Mouse (Mus musculus): ENCODE data around the gene Chuk. TPM values are rescaled to one million over a fixed set of nuclear protein-coding genes. Genes with fewer than 3 reads are reported as not detected.

The Chuk gene
- total RNA-seq (2014; rRNA removed) (58.9 and 72.8 TPM in 2 replicates), polyA plus RNA-seq (2015; fragmentation: Nextera tagmentation; extraction: Ambion mirVana) (16.1 and 25.2 TPM in 2 replicates)

DNA sequence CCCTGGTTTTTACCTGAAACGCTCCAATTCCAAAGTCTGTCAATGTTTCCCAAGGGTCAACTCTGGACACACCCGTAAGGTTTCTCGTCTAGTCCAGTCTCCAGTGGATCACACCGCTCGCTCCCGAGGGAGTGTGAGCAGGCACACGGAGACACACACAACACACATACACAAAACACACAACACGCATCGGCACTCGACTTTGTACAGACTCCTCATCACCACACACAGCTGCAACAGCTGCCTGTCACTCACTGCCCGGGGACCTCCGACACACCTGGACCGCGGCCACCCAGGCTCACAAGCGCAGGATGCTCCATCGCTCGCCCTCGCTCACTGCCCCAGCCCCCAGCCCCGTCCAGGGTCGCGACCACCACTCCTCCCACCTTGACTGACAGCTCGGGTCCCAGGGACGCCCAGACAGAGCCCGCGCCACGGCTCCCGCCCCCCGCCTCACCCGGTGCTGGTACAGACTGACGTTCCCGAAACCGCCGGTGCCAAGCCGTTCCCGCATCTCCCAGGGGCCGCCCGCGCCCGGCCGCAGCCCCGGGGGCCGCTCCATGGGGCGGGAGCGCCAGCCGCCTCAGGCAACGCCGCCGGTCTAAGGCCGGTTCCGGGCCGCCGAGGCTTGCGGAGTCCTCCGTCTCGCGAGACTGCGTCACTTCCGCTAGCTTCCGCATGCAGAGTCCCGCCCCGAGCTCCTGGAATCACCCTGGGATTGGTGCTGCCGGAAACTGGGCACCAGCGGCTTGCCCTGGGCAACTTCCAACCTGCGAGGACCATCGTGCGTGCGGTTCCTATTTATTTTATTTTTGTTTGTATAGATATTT lies at the start of gene Chuk:
Gene Chuk (minus strand): TSS at position 650 of the 830 bp plus-strand sequence.
- H3K9me3 ChIP-seq (ENCODE audit: low read length): no peaks in the 10 kb centered on the region
- H3K27me3 ChIP-seq (ENCODE audit: insufficient read depth, low read length): no peaks in the 10 kb centered on the region
- peak within 1 kb of the TSS; percentile 95 for H3K9ac ChIP-seq
- WGBS: under 1% methylated on average over 67 of the region's 67 CpGs
- H3K36me3 ChIP-seq (ENCODE audit: insufficient read depth): peaks cover 20% of the 10 kb centered on the region
- peak within 1 kb of the TSS; percentile 96 for H3K4me3 ChIP-seq (ENCODE audit: low read depth, low read length)
- H3K4me1 ChIP-seq (ENCODE audit: insufficient read depth): peaks cover 13% of the 10 kb centered on the region
- peak within 1 kb of the TSS; percentile 72 for H3K27ac ChIP-seq (ENCODE audit: low read depth, low read length)
- no peak for TF ChIP-seq CTCF (IDR thresholded peaks at IDR 0.05; ENCODE audit: low read depth)
- DNase-seq (peak; percentile 97), ATAC-seq (peak; percentile 99)
- H3K4me2 ChIP-seq (ENCODE audit: low read depth): peak within 1 kb of the TSS; percentile 84

DNA sequence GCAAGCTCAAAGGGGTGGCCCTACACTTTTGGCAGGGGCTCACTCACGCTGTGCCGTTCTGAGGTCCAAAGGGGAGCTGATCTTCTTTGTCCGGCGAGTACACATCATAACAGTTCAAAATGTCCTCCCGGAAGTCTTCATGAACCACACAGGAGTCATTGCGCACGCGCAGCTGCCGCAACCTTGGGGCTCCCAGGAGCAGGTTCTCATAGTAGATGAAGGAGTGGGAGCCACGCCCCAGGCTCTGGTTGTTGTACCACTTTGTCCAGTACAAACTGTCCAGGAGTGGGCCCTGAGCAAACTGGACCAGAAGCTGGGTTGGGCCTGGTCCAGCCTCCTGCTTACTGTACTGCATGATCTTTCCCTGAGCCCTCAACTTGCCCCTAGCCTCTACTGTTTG lies 49.7 kb upstream of the Chuk start:
- Histone ChIP-seq H3K4me1 (ENCODE audit: insufficient read depth) (no peaks in the 10 kb centered on the region), H3K9ac (no peak overlapping the region), H3K27me3 (ENCODE audit: insufficient read depth, low read length) (no peaks in the 10 kb centered on the region; the same call in 1 of the 2 replicates), H3K36me3 (ENCODE audit: insufficient read depth) (no peaks in the 10 kb centered on the region), H3K4me3 (ENCODE audit: low read depth, low read length) (no peak overlapping the region), H3K9me3 (ENCODE audit: low read length) (no peaks in the 10 kb centered on the region), H3K4me2 (ENCODE audit: low read depth) (no peak overlapping the region), H3K27ac (ENCODE audit: low read depth, low read length) (no peak overlapping the region)
- no peak for DNase-seq
- WGBS: 92% methylated on average over 10 of the region's 10 CpGs
- no peak for TF ChIP-seq CTCF (IDR thresholded peaks at IDR 0.05; ENCODE audit: low read depth)
- ATAC-seq: no peak

DNA sequence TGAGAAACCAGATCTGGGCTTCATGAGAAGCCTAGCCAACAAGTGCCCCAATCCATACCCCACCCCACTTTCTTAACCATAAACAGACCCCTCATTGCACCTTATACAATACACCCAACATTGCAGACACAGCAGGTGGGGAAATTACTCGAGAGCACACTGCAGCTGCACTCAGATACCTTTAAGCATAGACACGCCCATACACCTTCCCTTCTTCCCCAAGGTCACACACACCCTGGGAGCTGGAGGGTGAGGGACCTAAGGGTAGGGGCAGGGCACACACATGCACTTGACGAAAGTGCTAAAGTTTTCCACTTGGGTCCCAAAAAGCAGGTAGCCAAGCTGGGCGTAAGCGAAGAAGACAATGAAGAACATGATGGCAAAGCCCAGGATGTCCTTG lies 46.5 kb upstream of the Chuk start:
- H3K4me1 ChIP-seq (ENCODE audit: insufficient read depth): no peaks in the 10 kb centered on the region
- no peaks in the 10 kb centered on the region for H3K36me3 ChIP-seq (ENCODE audit: insufficient read depth)
- WGBS: 80% methylated on average over 5 of the region's 5 CpGs
- no peaks in the 10 kb centered on the region for H3K9me3 ChIP-seq (ENCODE audit: low read length)
- ATAC-seq (no peak), DNase-seq (no peak)
- no peak overlapping the region for H3K4me2 ChIP-seq (ENCODE audit: low read depth)
- no peaks in the 10 kb centered on the region; the same call in none of the 2 replicates for H3K27me3 ChIP-seq (ENCODE audit: insufficient read depth, low read length)
- no peak overlapping the region for H3K27ac ChIP-seq (ENCODE audit: low read depth, low read length)
- H3K9ac ChIP-seq: no peak overlapping the region
- no peak overlapping the region for H3K4me3 ChIP-seq (ENCODE audit: low read depth, low read length)
- no peak for TF ChIP-seq CTCF (IDR thresholded peaks at IDR 0.05; ENCODE audit: low read depth)

DNA sequence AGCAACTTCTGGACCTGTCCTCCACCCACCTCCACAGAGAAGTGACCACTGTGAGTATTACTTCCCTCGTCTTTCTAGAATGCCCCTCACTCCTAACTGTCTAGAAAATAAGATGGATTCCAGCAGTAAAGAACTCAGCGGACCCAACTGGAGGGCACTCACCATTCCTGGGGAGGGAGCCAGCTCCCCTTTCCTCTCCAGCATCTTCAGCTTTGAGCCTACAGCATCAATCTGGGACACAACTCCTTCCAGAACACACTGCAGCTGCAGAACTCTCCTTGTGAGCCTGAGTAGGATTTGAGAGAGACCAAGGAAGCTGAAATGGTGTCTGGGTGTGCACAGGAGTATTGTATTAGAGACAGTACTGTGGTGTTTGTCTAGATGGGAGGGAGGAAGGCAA lies 41.7 kb upstream of the Chuk start:
- peaks cover 8% of the 10 kb centered on the region; the same call in 1 of the 2 replicates for H3K4me1 ChIP-seq (ENCODE audit: insufficient read depth)
- no peak for ATAC-seq
- 75% methylated on average over 2 of the region's 2 CpGs for WGBS
- H3K4me3 ChIP-seq (ENCODE audit: low read depth, low read length): no peak overlapping the region
- no peaks in the 10 kb centered on the region for H3K9me3 ChIP-seq (ENCODE audit: low read length)
- DNase-seq: no peak
- H3K9ac ChIP-seq: no peak overlapping the region
- no peak overlapping the region for H3K4me2 ChIP-seq (ENCODE audit: low read depth)
- no peak overlapping the region for H3K27ac ChIP-seq (ENCODE audit: low read depth, low read length)
- no peak for TF ChIP-seq CTCF (IDR thresholded peaks at IDR 0.05; ENCODE audit: low read depth)
- H3K36me3 ChIP-seq (ENCODE audit: insufficient read depth): no peaks in the 10 kb centered on the region; the same call in 1 of the 2 replicates
- no peaks in the 10 kb centered on the region; the same call in 1 of the 2 replicates for H3K27me3 ChIP-seq (ENCODE audit: insufficient read depth, low read length)

DNA sequence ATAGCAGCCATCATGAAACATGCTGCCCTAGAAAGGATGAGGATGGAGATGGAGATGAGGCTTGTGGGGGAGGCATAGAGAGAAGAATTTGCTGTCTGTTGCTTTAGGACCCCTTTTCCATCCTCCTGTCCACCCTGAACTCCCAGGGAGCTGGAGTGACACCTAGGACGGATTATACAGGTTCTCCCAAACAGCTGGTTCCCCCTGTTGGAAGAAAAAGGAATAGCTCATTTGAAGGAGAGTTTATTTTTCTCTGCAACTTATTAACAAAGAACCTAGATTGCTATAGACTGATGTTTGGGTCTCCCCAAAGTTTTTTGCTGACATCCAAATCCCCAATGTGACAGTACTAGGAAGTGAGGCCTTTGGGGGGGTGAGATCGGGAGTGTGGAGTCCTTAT lies 41.1 kb upstream of the Chuk start:
- ATAC-seq: no peak

DNA sequence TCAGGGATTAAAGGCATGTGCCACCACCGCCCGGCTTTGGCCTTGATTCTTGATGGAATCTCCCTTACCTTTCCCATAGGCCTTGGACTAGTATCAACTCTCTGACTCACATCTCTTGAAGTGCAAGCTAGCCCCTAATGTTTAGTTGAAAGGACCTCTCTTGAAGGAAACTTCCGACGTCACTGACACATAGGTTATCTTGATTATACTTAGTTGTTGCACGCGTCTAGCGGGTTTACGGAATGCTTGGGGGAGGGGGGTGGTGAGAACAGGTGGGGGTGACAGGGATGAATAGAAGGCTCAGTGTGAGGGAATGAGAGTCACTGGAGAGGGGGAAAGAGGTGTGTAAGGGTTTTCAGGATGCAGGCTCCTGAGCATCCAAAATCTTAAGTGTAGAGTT lies 39.7 kb upstream of the Chuk start:
- 97% methylated on average over 8 of the region's 8 CpGs for WGBS
- H3K4me1 ChIP-seq (ENCODE audit: insufficient read depth): peaks cover 8% of the 10 kb centered on the region; the same call in 1 of the 2 replicates
- no peak overlapping the region for H3K27ac ChIP-seq (ENCODE audit: low read depth, low read length)
- H3K4me2 ChIP-seq (ENCODE audit: low read depth): no peak overlapping the region
- peaks cover 13% of the 10 kb centered on the region for H3K36me3 ChIP-seq (ENCODE audit: insufficient read depth)
- no peaks in the 10 kb centered on the region for H3K9me3 ChIP-seq (ENCODE audit: low read length)
- no peak for TF ChIP-seq CTCF (IDR thresholded peaks at IDR 0.05; ENCODE audit: low read depth)
- DNase-seq (no peak), ATAC-seq (no peak)
- H3K9ac ChIP-seq: no peak overlapping the region
- H3K27me3 ChIP-seq (ENCODE audit: insufficient read depth, low read length): no peaks in the 10 kb centered on the region; the same call in 1 of the 2 replicates
- H3K4me3 ChIP-seq (ENCODE audit: low read depth, low read length): no peak overlapping the region

More for the DNA sequence above, 41.1 kb upstream of the Chuk start:
- H3K4me2 ChIP-seq (ENCODE audit: low read depth): no peak overlapping the region
- no peaks in the 10 kb centered on the region for H3K9me3 ChIP-seq (ENCODE audit: low read length)
- H3K27ac ChIP-seq (ENCODE audit: low read depth, low read length): no peak overlapping the region
- no peak for DNase-seq
- 32% methylated on average over 2 of the region's 2 CpGs for WGBS
- no peak overlapping the region for H3K4me3 ChIP-seq (ENCODE audit: low read depth, low read length)
- H3K36me3 ChIP-seq (ENCODE audit: insufficient read depth): no peaks in the 10 kb centered on the region; the same call in 1 of the 2 replicates
- H3K27me3 ChIP-seq (ENCODE audit: insufficient read depth, low read length): no peaks in the 10 kb centered on the region; the same call in 1 of the 2 replicates
- no peak for TF ChIP-seq CTCF (IDR thresholded peaks at IDR 0.05; ENCODE audit: low read depth)
- H3K4me1 ChIP-seq (ENCODE audit: insufficient read depth): peaks cover 8% of the 10 kb centered on the region; the same call in 1 of the 2 replicates
- no peak overlapping the region for H3K9ac ChIP-seq

DNA sequence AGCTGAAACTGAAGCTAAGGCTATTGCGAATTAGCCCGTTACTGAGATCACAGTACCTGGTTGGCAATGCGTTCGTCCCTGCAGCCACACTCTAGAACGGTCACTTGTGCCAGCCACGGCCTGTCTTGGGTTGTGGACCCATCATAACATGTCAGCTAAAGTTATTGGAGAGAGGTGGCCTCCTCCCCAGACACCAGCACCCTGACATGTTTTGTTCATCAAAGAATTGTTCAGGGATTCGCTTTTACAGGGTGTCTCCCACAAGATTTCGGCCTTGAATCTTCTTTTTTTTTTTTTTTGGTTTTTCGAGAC lies 39.2 kb upstream of the Chuk start:
- ATAC-seq (peak; percentile 26; the same call in 1 of the 2 replicates), DNase-seq (no peak)
- H3K27me3 ChIP-seq (ENCODE audit: insufficient read depth, low read length): no peaks in the 10 kb centered on the region; the same call in 1 of the 2 replicates
- H3K4me1 ChIP-seq (ENCODE audit: insufficient read depth): peaks cover 8% of the 10 kb centered on the region; the same call in 1 of the 2 replicates
- H3K9me3 ChIP-seq (ENCODE audit: low read length): no peaks in the 10 kb centered on the region
- H3K4me3 ChIP-seq (ENCODE audit: low read depth, low read length): peak overlapping the region; percentile 62
- WGBS: 61% methylated on average over 9 of the region's 9 CpGs
- peaks cover 17% of the 10 kb centered on the region for H3K36me3 ChIP-seq (ENCODE audit: insufficient read depth)
- H3K9ac ChIP-seq: peak overlapping the region; percentile 79; the same call in 1 of the 2 replicates
- H3K27ac ChIP-seq (ENCODE audit: low read depth, low read length): peak overlapping the region; percentile 71; the same call in 1 of the 2 replicates
- no peak for TF ChIP-seq CTCF (IDR thresholded peaks at IDR 0.05; ENCODE audit: low read depth)
- H3K4me2 ChIP-seq (ENCODE audit: low read depth): peak overlapping the region; percentile 75
